24 mouse cellular contexts compared by ENCODE assay signal in genomic region chr4:70053136-70053535, GRCm38 (mm10).
"Had no signal": no experiment of that assay in that cellular context is flagged by ENCODE, and none has a peak within 500 bp of the region (broad histone marks: within the 10 kb centered on the region; RNA-seq: fewer than 3 reads in every experiment).

No protein-coding gene starts in this region.

- DNase-seq: gastrocnemius, adult 2 months; gastrocnemius, postnatal 10 days; gastrocnemius, postnatal 25 days; heart, adult 18-20 months; heart, postnatal 10 days; heart, postnatal 4 days; liver, embryonic 13.5 days; liver, postnatal 0 days had no signal

- H3K4me3 ChIP-seq: gastrocnemius, adult 2 months; heart, embryonic 10.5 days; heart, embryonic 12.5 days; hindbrain, embryonic 10.5 days; hindbrain, embryonic 12.5 days; intestine, embryonic 15.5 days; layer of hippocampus, adult 2 months; left cerebral cortex, adult 2 months; limb, embryonic 10.5 days; limb, embryonic 12.5 days; liver, embryonic 13.5 days; liver, embryonic 15.5 days had no signal

- H3K27ac ChIP-seq: gastrocnemius, adult 2 months; heart, embryonic 10.5 days; hindbrain, embryonic 10.5 days; hindbrain, embryonic 12.5 days; hindbrain, embryonic 14.5 days; intestine, embryonic 15.5 days; layer of hippocampus, adult 2 months; left cerebral cortex, adult 2 months; limb, embryonic 10.5 days; limb, embryonic 12.5 days; liver, embryonic 13.5 days; liver, embryonic 15.5 days had no signal

- H3K9me3 ChIP-seq: heart, embryonic 10.5 days; heart, embryonic 12.5 days; hindbrain, embryonic 10.5 days; hindbrain, embryonic 12.5 days; intestine, embryonic 15.5 days; limb, embryonic 10.5 days; limb, embryonic 12.5 days; liver, embryonic 13.5 days; liver, embryonic 15.5 days had no signal

- H3K9ac ChIP-seq: heart, embryonic 12.5 days; hindbrain, embryonic 12.5 days; hindbrain, embryonic 14.5 days; intestine, embryonic 15.5 days; limb, embryonic 12.5 days; liver, embryonic 13.5 days; liver, embryonic 15.5 days; liver, postnatal 0 days had no signal

- ATAC-seq: forebrain, embryonic 16.5 days; hindbrain, embryonic 16.5 days; inflammation-experienced regulatory T-cells, adult 6 months; intestine, embryonic 15.5 days; intestine, postnatal 0 days; liver, postnatal 0 days had no signal

- H3K36me3 ChIP-seq: heart, embryonic 10.5 days; heart, embryonic 12.5 days; hindbrain, embryonic 10.5 days; hindbrain, embryonic 12.5 days; intestine, embryonic 15.5 days; limb, embryonic 10.5 days; limb, embryonic 12.5 days; liver, embryonic 13.5 days; liver, embryonic 15.5 days had no signal

- H3K4me2 ChIP-seq: heart, embryonic 12.5 days; hindbrain, embryonic 12.5 days; hindbrain, embryonic 14.5 days; intestine, embryonic 15.5 days; limb, embryonic 12.5 days; liver, embryonic 11.5 days; liver, embryonic 13.5 days; liver, embryonic 15.5 days had no signal

- H3K27me3 ChIP-seq: heart, embryonic 12.5 days; hindbrain, embryonic 12.5 days; intestine, embryonic 15.5 days; limb, embryonic 12.5 days; liver, embryonic 13.5 days; liver, embryonic 15.5 days had no signal

- H3K4me1 ChIP-seq: heart, embryonic 10.5 days; heart, embryonic 12.5 days; hindbrain, embryonic 10.5 days; hindbrain, embryonic 12.5 days; intestine, embryonic 15.5 days; limb, embryonic 10.5 days; limb, embryonic 12.5 days; liver, embryonic 13.5 days; liver, embryonic 15.5 days had no signal
